Mouse (Mus musculus) limb, embryonic 15.5 days (tissue): Measurements from ENCODE around the gene Gabra2. TPM values are rescaled to one million over a fixed set of nuclear protein-coding genes. Genes with fewer than 3 reads are reported as not detected.

Experiments used
- ATAC-seq: fragments of 200-750 bp; cut with Nextera tagmentation; 2 replicates; pipeline ENCODE4 v1.8.0; 2017; ENCODE audit warnings: low read depth, moderate TSS enrichment; ENCODE audit not compliant: insufficient number of reproducible peaks, low FRiP score, low TSS enrichment
- H3K27ac ChIP-seq: fragments of 300-500 bp; sonication (generic); 2 replicates; pipeline ENCODE4 v1.5.1; 2015; ENCODE audit warnings: moderate library complexity, mild to moderate bottlenecking, inconsistent platforms
- H3K27me3 ChIP-seq: fragments of 300-500 bp; sonication (generic); 2 replicates; pipeline ENCODE4 v1.6.1; 2015; ENCODE audit warnings: inconsistent platforms
- H3K36me3 ChIP-seq: fragments of 300-500 bp; sonication (generic); 2 replicates; pipeline ENCODE4 v1.6.1; 2015; ENCODE audit warnings: inconsistent platforms
- H3K4me1 ChIP-seq: fragments of 300-500 bp; sonication (generic); 2 replicates; pipeline ENCODE4 v1.6.1; 2015; ENCODE audit warnings: inconsistent platforms
- H3K4me2 ChIP-seq: fragments of 300-500 bp; sonication (generic); 2 replicates; pipeline ENCODE4 v1.6.1; 2015; ENCODE audit warnings: mild to moderate bottlenecking, inconsistent platforms
- H3K4me3 ChIP-seq: fragments of 300-500 bp; sonication (generic); 2 replicates; pipeline ENCODE4 v1.5.1; 2015; ENCODE audit warnings: mild to moderate bottlenecking, inconsistent platforms
- H3K9ac ChIP-seq: fragments of 300-500 bp; sonication (generic); 2 replicates; pipeline ENCODE4 v1.6.1; 2015; ENCODE audit warnings: inconsistent platforms
- H3K9me3 ChIP-seq: fragments of 300-500 bp; sonication (generic); 2 replicates; pipeline ENCODE4 v1.6.1; 2016; ENCODE audit warnings: inconsistent platforms
- WGBS: fragments of 180-500 bp; shearing (Covaris S2); methylation state at CpG from one replicate; pipeline ENCODE4 v1.1.7; 2015; 5-methylcytosine and 5-hydroxymethylcytosine counted together
- polyA plus RNA-seq: library from polyadenylated mRNA; unstranded; fragments of >200 nt; fragmentation: Nextera tagmentation; extraction: Ambion mirVana; gene quantifications from 2 replicates; pipeline ENCODE4 v1.2.1, GENCODE M21; 2015

Gene Gabra2
- polyA plus RNA-seq, 1 experiment from 2014 or later: 0.77 TPM

- WGBS: 44% methylated on average over 7 of the region's 7 CpGs
- H3K27ac ChIP-seq: no peak overlapping the region
- H3K4me2 ChIP-seq: no peak overlapping the region
These were observed 37.6 kb downstream of the Gabra2 start for GRCm38 (mm10) chr5:71058047-71058446.

GRCm38 (mm10) chr5:71037352-71037751 lies 58.3 kb downstream of the Gabra2 start:
- H3K4me1 ChIP-seq: no peaks in the 10 kb centered on the region
- no peak overlapping the region for H3K4me3 ChIP-seq
- H3K27ac ChIP-seq: no peak overlapping the region
- WGBS: 60% methylated on average over 3 of the region's 3 CpGs
- no peak for ATAC-seq
- no peaks in the 10 kb centered on the region for H3K27me3 ChIP-seq
- H3K9ac ChIP-seq: no peak overlapping the region
- H3K4me2 ChIP-seq: no peak overlapping the region
- no peaks in the 10 kb centered on the region for H3K36me3 ChIP-seq
- no peaks in the 10 kb centered on the region for H3K9me3 ChIP-seq

More at GRCm38 (mm10) chr5:71058047-71058446, 37.6 kb downstream of the Gabra2 start:
- Histone ChIP-seq H3K9ac (no peak overlapping the region), H3K4me3 (no peak overlapping the region), H3K4me1 (0 out of 2 replicates have a peak, but pooled peaks cover 3% of the 10 kb centered on the region), H3K27me3 (no peaks in the 10 kb centered on the region), H3K9me3 (no peaks in the 10 kb centered on the region), H3K36me3 (no peaks in the 10 kb centered on the region)
- no peak for ATAC-seq

GRCm38 (mm10) chr5:71025956-71026355 lies 69.7 kb downstream of the Gabra2 start:
- no peak for ATAC-seq
- Histone ChIP-seq H3K27ac (no peak overlapping the region), H3K4me3 (no peak overlapping the region), H3K4me2 (no peak overlapping the region), H3K4me1 (no peaks in the 10 kb centered on the region), H3K9me3 (no peaks in the 10 kb centered on the region), H3K36me3 (no peaks in the 10 kb centered on the region), H3K9ac (no peak overlapping the region), H3K27me3 (no peaks in the 10 kb centered on the region)
- WGBS: 64% methylated on average over 4 of the region's 4 CpGs

DNA sequence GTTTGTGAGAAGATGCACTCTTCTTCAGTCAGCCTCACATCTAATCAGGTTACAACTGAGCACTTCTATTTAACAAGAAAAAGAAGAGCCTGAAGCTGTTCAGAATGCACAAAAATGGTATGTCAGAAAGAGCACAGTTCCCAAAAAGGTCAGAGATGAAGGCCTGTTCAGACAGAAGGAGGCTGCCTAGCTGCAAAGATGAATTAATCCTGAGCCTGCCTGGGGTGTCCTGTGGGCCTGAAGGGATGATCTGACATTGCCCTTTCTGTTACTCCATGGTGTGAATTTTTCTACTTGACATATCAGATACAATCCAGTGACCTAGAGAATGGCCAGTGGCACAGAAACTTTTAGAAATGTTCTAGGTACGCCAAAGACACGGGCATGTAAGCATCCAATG lies 83.9 kb downstream of the Gabra2 start:
- Histone ChIP-seq H3K9me3 (no peaks in the 10 kb centered on the region), H3K4me1 (no peaks in the 10 kb centered on the region), H3K27me3 (no peaks in the 10 kb centered on the region), H3K9ac (no peak overlapping the region), H3K36me3 (no peaks in the 10 kb centered on the region), H3K27ac (no peak overlapping the region), H3K4me2 (no peak overlapping the region), H3K4me3 (no peak overlapping the region)
- no peak for ATAC-seq
- WGBS: 85% methylated on average over 2 of the region's 2 CpGs

GRCm38 (mm10) chr5:71011271-71011670 lies 84.4 kb downstream of the Gabra2 start:
- no peaks in the 10 kb centered on the region for H3K4me1 ChIP-seq
- no peaks in the 10 kb centered on the region for H3K9me3 ChIP-seq
- H3K4me2 ChIP-seq: no peak overlapping the region
- no peak overlapping the region for H3K27ac ChIP-seq
- H3K9ac ChIP-seq: no peak overlapping the region
- H3K27me3 ChIP-seq: no peaks in the 10 kb centered on the region
- 54% methylated on average over 2 of the region's 2 CpGs for WGBS
- ATAC-seq: no peak
- H3K36me3 ChIP-seq: no peaks in the 10 kb centered on the region
- no peak overlapping the region for H3K4me3 ChIP-seq

- Histone ChIP-seq H3K9me3 (no peaks in the 10 kb centered on the region), H3K4me2 (no peak overlapping the region), H3K27ac (no peak overlapping the region), H3K27me3 (no peaks in the 10 kb centered on the region), H3K4me3 (no peak overlapping the region), H3K9ac (no peak overlapping the region), H3K4me1 (no peaks in the 10 kb centered on the region), H3K36me3 (no peaks in the 10 kb centered on the region)
- no peak for ATAC-seq
- WGBS: 91% methylated on average over 3 of the region's 3 CpGs
These were observed 84.9 kb downstream of the Gabra2 start for GRCm38 (mm10) chr5:71010797-71011196.

- whole genome bisulfite sequencing: 72% methylated on average over 13 of the region's 13 CpGs
- no peak overlapping the region for H3K4me3 ChIP-seq
- H3K4me2 ChIP-seq: no peak overlapping the region
- H3K9me3 ChIP-seq: no peaks in the 10 kb centered on the region
- no peaks in the 10 kb centered on the region for H3K4me1 ChIP-seq
- H3K27me3 ChIP-seq: no peaks in the 10 kb centered on the region
- no peak for ATAC-seq
- H3K36me3 ChIP-seq: no peaks in the 10 kb centered on the region
- H3K27ac ChIP-seq: no peak overlapping the region
- H3K9ac ChIP-seq: no peak overlapping the region
These were observed 99.9 kb downstream of the Gabra2 start for GRCm38 (mm10) chr5:70995617-70996325.

DNA sequence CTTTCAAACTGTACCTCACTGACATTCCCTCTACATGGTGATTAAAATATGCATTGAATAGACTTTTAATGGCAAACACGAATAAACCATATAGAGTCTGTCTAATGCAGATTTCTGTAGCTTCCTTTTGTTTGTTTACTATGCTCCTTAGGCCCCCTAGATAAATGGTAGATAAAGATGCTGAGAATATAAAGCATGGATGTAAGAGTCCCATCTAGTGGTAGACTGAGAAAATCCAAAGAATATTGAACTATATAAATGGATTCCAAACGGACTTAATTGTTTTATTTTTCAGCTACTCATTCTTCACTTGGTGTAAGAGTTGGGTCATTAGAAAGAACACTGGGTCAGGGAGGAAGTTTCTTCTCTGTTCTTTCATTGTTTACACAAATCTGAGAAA lies 102.4 kb downstream of the Gabra2 start:
- Histone ChIP-seq H3K27ac (no peak overlapping the region), H3K4me1 (no peaks in the 10 kb centered on the region), H3K4me3 (no peak overlapping the region), H3K27me3 (no peaks in the 10 kb centered on the region), H3K9me3 (no peaks in the 10 kb centered on the region), H3K36me3 (no peaks in the 10 kb centered on the region), H3K4me2 (no peak overlapping the region), H3K9ac (no peak overlapping the region)
- no peak for ATAC-seq
- WGBS: 60% methylated on average over 2 of the region's 2 CpGs

GRCm38 (mm10) chr5:70990891-70991290 lies 104.8 kb downstream of the Gabra2 start:
- ATAC-seq: no peak
- Histone ChIP-seq H3K4me1 (no peaks in the 10 kb centered on the region), H3K36me3 (no peaks in the 10 kb centered on the region), H3K4me3 (no peak overlapping the region), H3K4me2 (no peak overlapping the region), H3K9me3 (no peaks in the 10 kb centered on the region), H3K27me3 (no peaks in the 10 kb centered on the region), H3K9ac (no peak overlapping the region), H3K27ac (no peak overlapping the region)
- 83% methylated on average over 3 of the region's 3 CpGs for WGBS
